Comparison of ENCODE assay signal across 22 mouse cellular contexts in genomic region chr4:136010586-136010985, GRCm38 (mm10).
"Had no signal": no experiment of that assay in that cellular context is flagged by ENCODE, and none has a peak within 500 bp of the region (broad histone marks: within the 10 kb centered on the region; RNA-seq: fewer than 3 reads in every experiment).

No protein-coding gene starts in this region.

- ATAC-seq: inflammation-experienced regulatory T-cells, adult 6 months; liver, postnatal 0 days; midbrain, embryonic 13.5 days had no signal

- H3K27ac ChIP-seq: kidney, embryonic 15.5 days; limb, embryonic 10.5 days; limb, embryonic 13.5 days; liver, embryonic 14.5 days; midbrain, embryonic 13.5 days; neural tube, embryonic 12.5 days; neural tube, embryonic 15.5 days had no signal

- DNase-seq: kidney, adult 11 months; kidney, adult 8-10 months; kidney, postnatal 10 days; kidney, postnatal 36 days; layer of hippocampus, adult 9-11 months; liver, postnatal 0 days; lung, embryonic 14.5 days; lung, postnatal 10 days; lung, postnatal 4 days; right cerebral cortex, adult 18-20 months; right cerebral cortex, postnatal 14 days; right cerebral cortex, postnatal 4 days; thymus, postnatal 25 days had no signal

- H3K4me1 ChIP-seq: kidney, embryonic 15.5 days; limb, embryonic 10.5 days; limb, embryonic 13.5 days; midbrain, embryonic 13.5 days; neural tube, embryonic 12.5 days; neural tube, embryonic 15.5 days had no signal

- H3K4me2 ChIP-seq: kidney, embryonic 15.5 days; limb, embryonic 13.5 days; liver, embryonic 11.5 days; lung, embryonic 14.5 days; midbrain, embryonic 13.5 days; neural tube, embryonic 12.5 days; neural tube, embryonic 15.5 days had no signal

- H3K9me3 ChIP-seq: kidney, embryonic 15.5 days; limb, embryonic 10.5 days; limb, embryonic 13.5 days; midbrain, embryonic 13.5 days; neural tube, embryonic 12.5 days; neural tube, embryonic 15.5 days had no signal

- H3K4me3 ChIP-seq: kidney, embryonic 15.5 days; limb, embryonic 10.5 days; limb, embryonic 13.5 days; midbrain, embryonic 13.5 days; neural tube, embryonic 12.5 days; neural tube, embryonic 15.5 days had no signal

- H3K27me3 ChIP-seq: kidney, embryonic 15.5 days; limb, embryonic 13.5 days; midbrain, embryonic 13.5 days; neural tube, embryonic 12.5 days; neural tube, embryonic 15.5 days had no signal

- H3K9ac ChIP-seq: kidney, embryonic 15.5 days; limb, embryonic 13.5 days; liver, embryonic 14.5 days; liver, postnatal 0 days; lung, embryonic 14.5 days; midbrain, embryonic 13.5 days; neural tube, embryonic 12.5 days; neural tube, embryonic 15.5 days had no signal
